Mouse (Mus musculus) C2C12 (cell line): ENCODE data around the gene Elavl1. TPM values are rescaled to one million over a fixed set of nuclear protein-coding genes. Genes with fewer than 3 reads are reported as not detected.

Experiments used
- H3K27me3 ChIP-seq: one replicate; pipeline ENCODE4 v1.6.1; 2011; ENCODE audit not compliant: control insufficient read depth, insufficient read depth, insufficient read length
- H3K36me3 ChIP-seq: one replicate; pipeline ENCODE4 v1.6.1; 2011; ENCODE audit not compliant: control insufficient read depth, insufficient read depth
- H3K4me3 ChIP-seq: one replicate; pipeline ENCODE4 v1.5.1; 2011; ENCODE audit warnings: mild to moderate bottlenecking, control low read depth; ENCODE audit not compliant: poor library complexity, insufficient read depth, severe bottlenecking
- H3K79me2 ChIP-seq: one replicate; pipeline ENCODE4 v1.6.1; 2011; ENCODE audit not compliant: control insufficient read depth, insufficient read depth
- H3K79me3 ChIP-seq: one replicate; pipeline ENCODE4 v1.6.1; 2011; ENCODE audit warnings: low read depth, control low read depth
- H3ac ChIP-seq: one replicate; pipeline ENCODE3; 2011; ENCODE audit warnings: low read depth; ENCODE audit not compliant: control insufficient read depth, insufficient read length
- CEBPB ChIP-seq: IDR thresholded peaks from one replicate; pipeline ENCODE4 v1.6.1; 2011; ENCODE audit warnings: low read depth, mild to moderate bottlenecking, control low read depth, moderate library complexity
- CTCF ChIP-seq: IDR thresholded peaks from one replicate; pipeline ENCODE4 v1.5.1; 2011; ENCODE audit not compliant: control insufficient read depth, insufficient read depth, insufficient read length
- FOSL1 ChIP-seq: IDR thresholded peaks from one replicate; pipeline ENCODE4 v1.8.0; 2011; ENCODE audit warnings: mild to moderate bottlenecking, low read length; ENCODE audit not compliant: poor library complexity, insufficient read depth, severe bottlenecking
- MAX ChIP-seq: IDR thresholded peaks from one replicate; pipeline ENCODE4 v1.6.1; 2011; ENCODE audit warnings: mild to moderate bottlenecking, control low read depth
- MYOD1 ChIP-seq: IDR thresholded peaks from one replicate; pipeline ENCODE4 v1.6.1; 2011; ENCODE audit warnings: low read depth; ENCODE audit not compliant: control insufficient read depth, insufficient read length
- MYOG ChIP-seq: IDR thresholded peaks from one replicate; pipeline ENCODE4 v1.6.1; 2011; ENCODE audit not compliant: control insufficient read depth, insufficient read length; ENCODE audit errors: extremely low read depth
- USF1 ChIP-seq: IDR thresholded peaks from one replicate; pipeline ENCODE4 v1.6.1; 2011; ENCODE audit warnings: low read depth, mild to moderate bottlenecking, control low read depth, moderate library complexity
- polyA plus RNA-seq: library from polyadenylated mRNA; unstranded; fragments of >200 nt; fragmentation: generic; extraction: Trizol; gene quantifications from one replicate; pipeline ENCODE4 v1.2.1, GENCODE M21; 2012; ENCODE audit warnings: missing spikeins

The Elavl1 gene
- polyA plus RNA-seq, 1 experiment = 63.8 TPM

- peaks cover 41% of the 10 kb centered on the region for H3K36me3 ChIP-seq
- peaks cover 100% of the 10 kb centered on the region for H3K79me2 ChIP-seq
- H3K27me3 ChIP-seq = no peaks in the 10 kb centered on the region
- TF ChIP-seq MYOG = no peak
- TF ChIP-seq USF1 = no peak
- no peak for TF ChIP-seq CTCF
- no peak for TF ChIP-seq MYOD1
- no peak for TF ChIP-seq CEBPB
- no peak for TF ChIP-seq FOSL1
- TF ChIP-seq MAX = no peak
- peaks cover 100% of the 10 kb centered on the region for H3K79me3 ChIP-seq
- H3ac ChIP-seq = no peak overlapping the region
- no peak overlapping the region for H3K4me3 ChIP-seq
Measured at GRCm38 (mm10) chr8:4318796-4319572, 6.2 kb downstream of the Elavl1 start.

GRCm38 (mm10) chr8:4318124-4318523 is 7.1 kb downstream of the Elavl1 start:
- Histone ChIP-seq H3K79me2 (peaks cover 100% of the 10 kb centered on the region), H3K27me3 (no peaks in the 10 kb centered on the region), H3ac (no peak overlapping the region), H3K4me3 (no peak overlapping the region), H3K79me3 (peaks cover 100% of the 10 kb centered on the region), H3K36me3 (peaks cover 41% of the 10 kb centered on the region)
- TF ChIP-seq CEBPB = no peak
- TF ChIP-seq MYOG = no peak
- no peak for TF ChIP-seq FOSL1
- TF ChIP-seq CTCF = no peak
- no peak for TF ChIP-seq MYOD1
- no peak for TF ChIP-seq USF1
- no peak for TF ChIP-seq MAX

- Histone ChIP-seq H3ac (no peak overlapping the region), H3K79me3 (peaks cover 92% of the 10 kb centered on the region)
Measured at GRCm38 (mm10) chr8:4314852-4315251, 10.4 kb downstream of the Elavl1 start.

GRCm38 (mm10) chr8:4313254-4314124 is 11.7 kb downstream of the Elavl1 start:
- peaks cover 47% of the 10 kb centered on the region for H3K36me3 ChIP-seq
- H3K79me2 ChIP-seq = peaks cover 97% of the 10 kb centered on the region
- H3K27me3 ChIP-seq = no peaks in the 10 kb centered on the region
- peak; percentile 6 for TF ChIP-seq MYOD1
- TF ChIP-seq MYOG = no peak
- H3ac ChIP-seq = peak overlapping the region; percentile 12
- H3K4me3 ChIP-seq = no peak overlapping the region
- H3K79me3 ChIP-seq = peaks cover 86% of the 10 kb centered on the region

More at GRCm38 (mm10) chr8:4314852-4315251, 10.4 kb downstream of the Elavl1 start:
- no peak for TF ChIP-seq MYOG
- no peak for TF ChIP-seq CEBPB
- TF ChIP-seq FOSL1 = no peak
- no peak for TF ChIP-seq CTCF
- TF ChIP-seq MAX = no peak
- TF ChIP-seq USF1 = no peak
- TF ChIP-seq MYOD1 = no peak
- peaks cover 42% of the 10 kb centered on the region for H3K36me3 ChIP-seq
- H3K4me3 ChIP-seq = no peak overlapping the region
- H3K79me2 ChIP-seq = peaks cover 99% of the 10 kb centered on the region
- no peaks in the 10 kb centered on the region for H3K27me3 ChIP-seq

GRCm38 (mm10) chr8:4312104-4312503 is 13.1 kb downstream of the Elavl1 start:
- Histone ChIP-seq H3K79me3 (peaks cover 81% of the 10 kb centered on the region), H3K36me3 (peaks cover 58% of the 10 kb centered on the region), H3ac (no peak overlapping the region), H3K4me3 (no peak overlapping the region), H3K27me3 (no peaks in the 10 kb centered on the region), H3K79me2 (peaks cover 97% of the 10 kb centered on the region)
- TF ChIP-seq MYOD1 (no peak), CEBPB (no peak), MYOG (no peak), USF1 (no peak), MAX (no peak), FOSL1 (no peak), CTCF (no peak)
